Mouse (Mus musculus) heart, postnatal 0 days (tissue): Measurements from ENCODE around the gene Vipr1. TPM values are rescaled to one million over a fixed set of nuclear protein-coding genes. Genes with fewer than 3 reads are reported as not detected.

Source experiments
- ATAC-seq: fragments of 200-750 bp; cut with Nextera tagmentation; 2 replicates; pipeline ENCODE4 v1.8.0; 2017; ENCODE audit warnings: low read depth, moderate number of reproducible peaks, moderate library complexity; ENCODE audit not compliant: insufficient read depth
- DNase-seq: peaks from one replicate; pipeline ENCODE4 v3.0.0-alpha.2; 2016; ENCODE audit warnings: low spot score
- H3K27ac ChIP-seq: fragments of 300-500 bp; sonication (generic); 2 replicates; pipeline ENCODE4 v1.5.1; 2014; ENCODE audit warnings: low read depth, mild to moderate bottlenecking
- H3K27me3 ChIP-seq: fragments of 300-500 bp; sonication (generic); 2 replicates; pipeline ENCODE4 v1.6.1; 2014; ENCODE audit warnings: low read length, mixed read lengths; ENCODE audit not compliant: control insufficient read depth, insufficient read depth
- H3K36me3 ChIP-seq: fragments of 300-500 bp; sonication (generic); replicated peaks from 2 replicates; pipeline ENCODE4 v1.6.1; 2014; ENCODE audit warnings: low read length, mixed read lengths; ENCODE audit not compliant: control insufficient read depth, insufficient read depth
- H3K4me1 ChIP-seq: fragments of 300-500 bp; sonication (generic); 2 replicates; pipeline ENCODE4 v1.6.1; 2014; ENCODE audit warnings: antibody characterized with exemption; ENCODE audit not compliant: control insufficient read depth, insufficient read depth
- H3K4me2 ChIP-seq: fragments of 300-500 bp; sonication (generic); 2 replicates; pipeline ENCODE4 v1.6.1; 2014; ENCODE audit warnings: low read depth, mild to moderate bottlenecking, low read length, moderate library complexity
- H3K4me3 ChIP-seq: fragments of 300-500 bp; sonication (generic); 2 replicates; pipeline ENCODE4 v1.5.1; 2014; ENCODE audit warnings: low read depth, low read length
- H3K9ac ChIP-seq: fragments of 300-500 bp; sonication (generic); replicated peaks from 2 replicates; pipeline ENCODE4 v1.6.1; 2014; ENCODE audit warnings: low read depth, low read length, mixed read lengths
- H3K9me3 ChIP-seq: fragments of 300-500 bp; sonication (generic); replicated peaks from 2 replicates; pipeline ENCODE4 v1.6.1; 2016; ENCODE audit warnings: low read length; ENCODE audit not compliant: control insufficient read depth
- CTCF ChIP-seq: IDR thresholded peaks from 2 replicates; pipeline ENCODE4 v1.5.1; 2016; ENCODE audit warnings: antibody characterized with exemption, control low read depth, low read depth
- EP300 ChIP-seq: IDR thresholded peaks from 2 replicates; pipeline ENCODE4 v1.6.1; 2016; ENCODE audit warnings: antibody characterized with exemption, low read depth
- WGBS: fragments of 180-500 bp; shearing (Covaris S2); extraction: QIAGEN DNeasy Blood & Tissue Kit; methylation state at CpG from one replicate; pipeline ENCODE4 v1.1.7; 2014; 5-methylcytosine and 5-hydroxymethylcytosine counted together
- polyA plus RNA-seq: library from polyadenylated mRNA; unstranded; fragments of >200 nt; fragmentation: Nextera tagmentation; extraction: Ambion mirVana; gene quantifications from 2 replicates; pipeline ENCODE4 v1.2.1, GENCODE M21; 2015
- total RNA-seq: library from RNA; depleted of rRNA; stranded (reverse); fragments of >200 nt; gene quantifications from 2 replicates; pipeline ENCODE4 v1.2.3, GENCODE M21; 2014; ENCODE audit warnings: low replicate concordance

Gene Vipr1
- total and polyA plus RNA-seq, 2 experiments from 2014 or later = 0.40 to 1.3 TPM

- DNase-seq (no peak), ATAC-seq (no peak)
- Histone ChIP-seq H3K27me3 (no peaks in the 10 kb centered on the region), H3K4me3 (no peak overlapping the region), H3K4me2 (no peak overlapping the region), H3K9ac (no peak overlapping the region), H3K4me1 (no peaks in the 10 kb centered on the region), H3K27ac (no peak overlapping the region), H3K36me3 (no peaks in the 10 kb centered on the region), H3K9me3 (no peaks in the 10 kb centered on the region)
- 87% methylated on average over 4 of the region's 4 CpGs for WGBS
- TF ChIP-seq CTCF = no peak
- TF ChIP-seq EP300 = no peak
These were observed 19.3 kb upstream of the Vipr1 start for GRCm38 (mm10) chr9:121623235-121623634.

- WGBS = 77% methylated on average over 2 of the region's 2 CpGs
- no peaks in the 10 kb centered on the region for H3K27me3 ChIP-seq
- TF ChIP-seq CTCF (no peak), EP300 (no peak)
These were observed 17.6 kb upstream of the Vipr1 start for GRCm38 (mm10) chr9:121624920-121625319.

GRCm38 (mm10) chr9:121630627-121631026, 11.9 kb upstream of the Vipr1 start:
- H3K36me3 ChIP-seq = no peaks in the 10 kb centered on the region
- 0 out of 2 replicates have a peak, but pooled peaks cover 10% of the 10 kb centered on the region for H3K4me1 ChIP-seq
- ATAC-seq (no peak), DNase-seq (no peak)
- no peak overlapping the region for H3K4me2 ChIP-seq
- H3K9me3 ChIP-seq = no peaks in the 10 kb centered on the region
- no peak overlapping the region for H3K27ac ChIP-seq
- no peak for TF ChIP-seq EP300
- no peak for TF ChIP-seq CTCF
- 81% methylated on average over 1 of the region's 1 CpGs for WGBS
- no peaks in the 10 kb centered on the region; the same call in 1 of the 2 replicates for H3K27me3 ChIP-seq
- no peak overlapping the region for H3K9ac ChIP-seq
- H3K4me3 ChIP-seq = no peak overlapping the region

More at GRCm38 (mm10) chr9:121624920-121625319, 17.6 kb upstream of the Vipr1 start:
- H3K9me3 ChIP-seq = no peaks in the 10 kb centered on the region
- DNase-seq (no peak), ATAC-seq (no peak)
- H3K9ac ChIP-seq = no peak overlapping the region
- no peak overlapping the region for H3K4me3 ChIP-seq
- H3K4me1 ChIP-seq = no peaks in the 10 kb centered on the region
- no peak overlapping the region for H3K4me2 ChIP-seq
- no peak overlapping the region for H3K27ac ChIP-seq
- no peaks in the 10 kb centered on the region for H3K36me3 ChIP-seq

- ATAC-seq = no peak
- Histone ChIP-seq H3K4me2 (no peak overlapping the region), H3K4me1 (0 out of 2 replicates have a peak, but pooled peaks cover 10% of the 10 kb centered on the region), H3K27ac (no peak overlapping the region), H3K9ac (no peak overlapping the region), H3K27me3 (peaks cover 5% of the 10 kb centered on the region; the same call in 1 of the 2 replicates), H3K36me3 (no peaks in the 10 kb centered on the region), H3K9me3 (no peaks in the 10 kb centered on the region), H3K4me3 (no peak overlapping the region)
- DNase-seq = no peak
- no peak for TF ChIP-seq CTCF
- no peak for TF ChIP-seq EP300
- 22% methylated on average over 4 of the region's 4 CpGs for WGBS
These were observed 10.6 kb upstream of the Vipr1 start for GRCm38 (mm10) chr9:121631946-121632345.

GRCm38 (mm10) chr9:121632891-121633290, 9.6 kb upstream of the Vipr1 start:
- Histone ChIP-seq H3K27ac (no peak overlapping the region), H3K9ac (no peak overlapping the region), H3K27me3 (peaks cover 5% of the 10 kb centered on the region; the same call in 1 of the 2 replicates), H3K36me3 (no peaks in the 10 kb centered on the region), H3K4me3 (no peak overlapping the region), H3K4me2 (no peak overlapping the region), H3K9me3 (no peaks in the 10 kb centered on the region), H3K4me1 (0 out of 2 replicates have a peak, but pooled peaks cover 10% of the 10 kb centered on the region)
- ATAC-seq (no peak), DNase-seq (no peak)
- WGBS = 83% methylated on average over 10 of the region's 10 CpGs
- TF ChIP-seq EP300 (no peak), CTCF (no peak)

- DNase-seq = no peak
- ATAC-seq = no peak
- TF ChIP-seq CTCF (no peak), EP300 (no peak)
- peaks cover 5% of the 10 kb centered on the region; the same call in 1 of the 2 replicates for H3K27me3 ChIP-seq
- H3K9ac ChIP-seq = no peak overlapping the region
- H3K4me1 ChIP-seq = 0 out of 2 replicates have a peak, but pooled peaks cover 10% of the 10 kb centered on the region
- H3K36me3 ChIP-seq = no peaks in the 10 kb centered on the region
- 77% methylated on average over 6 of the region's 6 CpGs for WGBS
- no peak overlapping the region for H3K4me2 ChIP-seq
- H3K4me3 ChIP-seq = no peak overlapping the region
- no peaks in the 10 kb centered on the region for H3K9me3 ChIP-seq
- H3K27ac ChIP-seq = no peak overlapping the region
These were observed 9.2 kb upstream of the Vipr1 start for GRCm38 (mm10) chr9:121633306-121633705.
